Mouse (Mus musculus): ENCODE results near the gene Ucp1.
A peak's percentile ranks its signal among the peaks of the same experiment; 100 is the strongest.

Ucp1 gene

GRCm38 (mm10) chr8:83331899-83332697 is 41.9 kb downstream of the Ucp1 start, which contains the start of gene Elmod2:
TSS of gene Elmod2 (minus strand) at chr8:83332486.
- peak; percentile 91 to 95 for DNase-seq

GRCm38 (mm10) chr8:83332864-83333263 is 42.7 kb downstream of the Ucp1 start:
- DNase-seq = no peak

GRCm38 (mm10) chr8:83342076-83342475 is 51.9 kb downstream of the Ucp1 start:
- DNase-seq = no peak

GRCm38 (mm10) chr8:83342693-83343092 is 52.5 kb downstream of the Ucp1 start:
- DNase-seq = no peak

All from spleen, adult 18-20 months (tissue).